In the genomic region with DNA sequence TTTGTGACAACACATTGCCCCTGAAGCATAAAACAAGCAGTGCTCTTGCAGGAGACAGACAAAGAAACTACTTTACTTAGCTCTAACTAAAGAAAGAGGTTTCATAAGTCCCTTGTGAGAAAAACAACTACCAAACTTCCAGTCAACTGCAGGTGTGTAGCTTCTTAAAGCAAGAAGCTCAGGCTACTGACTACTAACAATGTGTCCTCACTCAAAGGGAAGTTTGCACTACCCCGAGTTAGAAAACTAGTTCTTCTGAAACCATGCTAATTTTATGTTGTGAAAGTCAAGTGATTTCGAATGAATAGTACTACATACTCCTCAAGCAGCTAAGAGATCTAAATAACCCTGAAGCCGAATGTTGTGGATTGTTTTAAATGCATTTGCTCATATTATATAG, we compare ENCODE assay signal across 9 mouse cellular contexts. TPM values are rescaled to one million over a fixed set of nuclear protein-coding genes. Genes with fewer than 3 reads are reported as not detected.
DNase-seq lines count a peak whose midpoint lies in the region; ATAC-seq and TF ChIP-seq lines count a peak whose summit lies in the region.
"Had no signal": no experiment of that assay in that cellular context is flagged by ENCODE, and none has a peak within 500 bp of the region (broad histone marks: within the 10 kb centered on the region; RNA-seq: fewer than 3 reads in every experiment).

No protein-coding gene starts in this region.

- no peak for TF ChIP-seq CTCF in gastrocnemius, adult 2 months (IDR thresholded peaks at IDR 0.05)
- TF ChIP-seq CTCF in spleen, adult 2 months (IDR thresholded peaks at IDR 0.05; ENCODE audit: extremely low read depth, insufficient read depth, insufficient read length, insufficient replicate concordance), result no peak

- no peak for ATAC-seq in limb, embryonic 14.5 days (ENCODE audit: low FRiP score, low read depth)
- ATAC-seq: lung, postnatal 0 days had no signal

- no peak for TF ChIP-seq POLR2A in spleen, adult 2 months (IDR thresholded peaks at IDR 0.05; ENCODE audit: low read depth, low read length)
- no peak for TF ChIP-seq POLR2A in limb, embryonic 14.5 days (IDR thresholded peaks at IDR 0.05; ENCODE audit: borderline replicate concordance, extremely low read depth, insufficient read depth, insufficient read length)

- 23% methylated on average over 3 of the region's 3 CpGs for WGBS in spleen, adult 2 months
- 81% methylated on average over 3 of the region's 3 CpGs for WGBS in limb, embryonic 14.5 days

- no peak for DNase-seq in gastrocnemius, adult 2 months
- DNase-seq in gastrocnemius, postnatal 36 days, result no peak
- peak in 1 of 2 experiments; percentile 1 for DNase-seq in spleen, adult 2 months (ENCODE audit: low read depth in 1 of 2, low spot score in 2 of 2)
- no peak for DNase-seq in spleen, postnatal 14 days (ENCODE audit: low spot score in 2 of 2)
- no peak for DNase-seq in limb, embryonic 14.5 days (ENCODE audit: low spot score)
- peak; percentile 46 for DNase-seq in splenic B cell, adult 2 months (ENCODE audit: low read depth, low spot score)
- no peak for DNase-seq in yolk sac, embryonic 10.5 days (ENCODE audit: low spot score)
- no peak for DNase-seq in right cerebral cortex, postnatal 14 days

- peak overlapping the region; percentile 60; the same call in 1 of the 2 replicates for H3K4me2 ChIP-seq in limb, embryonic 14.5 days (replicated peaks; ENCODE audit: low read depth, low read length, severe bottlenecking)

- peak overlapping the region; percentile 97 for H3K4me3 ChIP-seq in gastrocnemius, adult 2 months
- no peak overlapping the region; the same call in 1 of the 2 replicates for H3K4me3 ChIP-seq in spleen, adult 2 months (ENCODE audit: extremely low read depth, insufficient read depth, insufficient read length)
- H3K4me3 ChIP-seq in limb, embryonic 14.5 days (replicated peaks; ENCODE audit: low read length), result no peak overlapping the region

- intact Hi-C loops in gastrocnemius, adult 2 months (cut with DNase I), result no loop called here
- intact Hi-C loops in gastrocnemius, postnatal 36 days (cut with DNase I), result no loop called here

- no peaks in the 10 kb centered on the region for H3K27me3 ChIP-seq in spleen, adult 2 months (ENCODE audit: control insufficient read depth, insufficient read depth, low read length)
- no peaks in the 10 kb centered on the region for H3K27me3 ChIP-seq in limb, embryonic 14.5 days (ENCODE audit: control insufficient read depth, insufficient read depth, low read length)
- no peaks in the 10 kb centered on the region for H3K27me3 ChIP-seq in splenic B cell, adult 2 months (ENCODE audit: control insufficient read depth, insufficient read depth, low read length, poor library complexity, severe bottlenecking)

- H3K9me3 ChIP-seq in limb, embryonic 14.5 days (ENCODE audit: control insufficient read depth, low read length), result no peaks in the 10 kb centered on the region

- H3K4me1 ChIP-seq in spleen, adult 2 months (ENCODE audit: control insufficient read depth, insufficient read depth, insufficient read length), result peaks cover 4% of the 10 kb centered on the region
- peaks cover 5% of the 10 kb centered on the region; the same call in 1 of the 2 replicates for H3K4me1 ChIP-seq in limb, embryonic 14.5 days (ENCODE audit: control insufficient read depth, insufficient read depth, low read length)

- H3K36me3 ChIP-seq in spleen, adult 2 months (ENCODE audit: control insufficient read depth, insufficient read depth, low read length), result no peaks in the 10 kb centered on the region; the same call in 1 of the 2 replicates
- H3K36me3 ChIP-seq in limb, embryonic 14.5 days (ENCODE audit: control insufficient read depth, insufficient read depth, low read length), result peaks cover 6% of the 10 kb centered on the region
- H3K36me3 ChIP-seq in splenic B cell, adult 2 months (ENCODE audit: control insufficient read depth, insufficient read depth, low read length, poor library complexity, severe bottlenecking), result no peaks in the 10 kb centered on the region

- peak overlapping the region; percentile 94 for H3K27ac ChIP-seq in gastrocnemius, adult 2 months
- H3K27ac ChIP-seq in spleen, adult 2 months (ENCODE audit: insufficient read depth, low read length), result peak overlapping the region; percentile 15; the same call in 1 of the 2 replicates
- no peak overlapping the region for H3K27ac ChIP-seq in limb, embryonic 14.5 days (replicated peaks; ENCODE audit: low read depth, low read length)

- H3K9ac ChIP-seq in limb, embryonic 14.5 days (ENCODE audit: low read depth, low read length, severe bottlenecking), result 0 out of 2 replicates have a peak overlapping the region, but pooled peaks have one; percentile 89

RNA-seq across cellular contexts. Expression of gene Manea, which starts 1.6 kb away (rescaled TPM):
- total RNA-seq in gastrocnemius, adult 2 months (2021), result 1 to 10 TPM; 4.5 to 5.6 TPM
- 1 to 10 TPM; 3.9 to 4.3 TPM for total RNA-seq in gastrocnemius, postnatal 36 days (2021)
- 14.3 and 18.1 TPM in 2 replicates for polyA plus RNA-seq in spleen, adult 2 months (2012; rRNA removed)
- 8.5 and 9.2 TPM in 2 replicates for polyA plus RNA-seq in limb, embryonic 14.5 days (2012; rRNA removed)
- polyA plus RNA-seq in limb, embryonic 14.5 days (2014; fragmentation: Nextera tagmentation; extraction: Ambion mirVana), result 11.8 and 14.8 TPM in 2 replicates
